Mouse (Mus musculus): ENCODE data around the gene Grb14. TPM values are rescaled to one million over a fixed set of nuclear protein-coding genes. Genes with fewer than 3 reads are reported as not detected.

Grb14 gene
- polyA plus RNA-seq (2014; fragmentation: Nextera tagmentation; extraction: Ambion mirVana) = 15.7 and 16.8 TPM in 2 replicates

GRCm38 (mm10) chr2:65024887-65025286 is at the start of gene Grb14:
TSS of gene Grb14 (minus strand) at chr2:65024987.
- Histone ChIP-seq H3K27ac (ENCODE audit: low read length) (no peak within 1 kb of the TSS), H3K9me3 (ENCODE audit: control insufficient read depth, low read depth, low read length) (no peaks in the 10 kb centered on the region), H3K27me3 (ENCODE audit: control insufficient read depth, insufficient read depth, low read length) (no peaks in the 10 kb centered on the region), H3K4me3 (ENCODE audit: low read depth, low read length) (no peak within 1 kb of the TSS), H3K4me1 (ENCODE audit: control insufficient read depth, insufficient read depth, low read length) (peaks cover 4% of the 10 kb centered on the region; the same call in 1 of the 2 replicates), H3K4me2 (replicated peaks; ENCODE audit: low read depth, low read length) (no peak within 1 kb of the TSS), H3K9ac (replicated peaks; ENCODE audit: low read depth, low read length) (no peak within 1 kb of the TSS), H3K36me3 (ENCODE audit: control insufficient read depth, insufficient read depth, low read length) (no peaks in the 10 kb centered on the region)
- WGBS = 88% methylated on average over 1 of the region's 1 CpGs
- ATAC-seq (ENCODE audit: insufficient number of reproducible peaks, insufficient read depth, low FRiP score, low read depth) = no peak

- H3K27ac ChIP-seq (ENCODE audit: low read length) = no peak overlapping the region
- no peaks in the 10 kb centered on the region for H3K27me3 ChIP-seq (ENCODE audit: control insufficient read depth, insufficient read depth, low read length)
- H3K9ac ChIP-seq (replicated peaks; ENCODE audit: low read depth, low read length) = no peak overlapping the region
- 71% methylated on average over 3 of the region's 3 CpGs for WGBS
- no peak for ATAC-seq (ENCODE audit: insufficient number of reproducible peaks, insufficient read depth, low FRiP score, low read depth)
- no peaks in the 10 kb centered on the region for H3K4me1 ChIP-seq (ENCODE audit: control insufficient read depth, insufficient read depth, low read length)
- no peak overlapping the region for H3K4me3 ChIP-seq (ENCODE audit: low read depth, low read length)
- H3K4me2 ChIP-seq (replicated peaks; ENCODE audit: low read depth, low read length) = no peak overlapping the region
- no peaks in the 10 kb centered on the region for H3K36me3 ChIP-seq (ENCODE audit: control insufficient read depth, insufficient read depth, low read length)
- no peaks in the 10 kb centered on the region for H3K9me3 ChIP-seq (ENCODE audit: control insufficient read depth, low read depth, low read length)
Measured at GRCm38 (mm10) chr2:65072205-65072604, 47.4 kb upstream of the Grb14 start.

- H3K36me3 ChIP-seq (ENCODE audit: control insufficient read depth, insufficient read depth, low read length) = no peaks in the 10 kb centered on the region
- H3K4me3 ChIP-seq (ENCODE audit: low read depth, low read length) = no peak overlapping the region
- H3K9ac ChIP-seq (replicated peaks; ENCODE audit: low read depth, low read length) = no peak overlapping the region
- no peak overlapping the region for H3K4me2 ChIP-seq (replicated peaks; ENCODE audit: low read depth, low read length)
- no peaks in the 10 kb centered on the region for H3K9me3 ChIP-seq (ENCODE audit: control insufficient read depth, low read depth, low read length)
- H3K27me3 ChIP-seq (ENCODE audit: control insufficient read depth, insufficient read depth, low read length) = no peaks in the 10 kb centered on the region
- H3K27ac ChIP-seq (ENCODE audit: low read length) = no peak overlapping the region
- no peaks in the 10 kb centered on the region for H3K4me1 ChIP-seq (ENCODE audit: control insufficient read depth, insufficient read depth, low read length)
- ATAC-seq (ENCODE audit: insufficient number of reproducible peaks, insufficient read depth, low FRiP score, low read depth) = no peak
- WGBS = 86% methylated on average over 2 of the region's 2 CpGs
Measured at GRCm38 (mm10) chr2:65053764-65054163, 29.0 kb upstream of the Grb14 start.

GRCm38 (mm10) chr2:65052191-65053012 is 27.6 kb upstream of the Grb14 start:
- H3K9me3 ChIP-seq (ENCODE audit: control insufficient read depth, low read depth, low read length) = no peaks in the 10 kb centered on the region
- ATAC-seq (ENCODE audit: insufficient number of reproducible peaks, insufficient read depth, low FRiP score, low read depth) = no peak
- H3K9ac ChIP-seq (replicated peaks; ENCODE audit: low read depth, low read length) = no peak overlapping the region
- no peaks in the 10 kb centered on the region for H3K4me1 ChIP-seq (ENCODE audit: control insufficient read depth, insufficient read depth, low read length)
- 91% methylated on average over 6 of the region's 6 CpGs for WGBS
- H3K36me3 ChIP-seq (ENCODE audit: control insufficient read depth, insufficient read depth, low read length) = no peaks in the 10 kb centered on the region
- no peaks in the 10 kb centered on the region for H3K27me3 ChIP-seq (ENCODE audit: control insufficient read depth, insufficient read depth, low read length)
- H3K4me3 ChIP-seq (ENCODE audit: low read depth, low read length) = no peak overlapping the region
- no peak overlapping the region for H3K27ac ChIP-seq (ENCODE audit: low read length)
- no peak overlapping the region for H3K4me2 ChIP-seq (replicated peaks; ENCODE audit: low read depth, low read length)

GRCm38 (mm10) chr2:65050776-65051175 is 26.0 kb upstream of the Grb14 start:
- WGBS = 89% methylated on average over 3 of the region's 3 CpGs
- no peak for ATAC-seq (ENCODE audit: insufficient number of reproducible peaks, insufficient read depth, low FRiP score, low read depth)

GRCm38 (mm10) chr2:65048234-65049017 is 23.6 kb upstream of the Grb14 start:
- Histone ChIP-seq H3K4me2 (replicated peaks; ENCODE audit: low read depth, low read length) (no peak overlapping the region), H3K9me3 (ENCODE audit: control insufficient read depth, low read depth, low read length) (no peaks in the 10 kb centered on the region), H3K36me3 (ENCODE audit: control insufficient read depth, insufficient read depth, low read length) (no peaks in the 10 kb centered on the region), H3K27me3 (ENCODE audit: control insufficient read depth, insufficient read depth, low read length) (no peaks in the 10 kb centered on the region), H3K4me3 (ENCODE audit: low read depth, low read length) (no peak overlapping the region), H3K4me1 (ENCODE audit: control insufficient read depth, insufficient read depth, low read length) (no peaks in the 10 kb centered on the region), H3K27ac (ENCODE audit: low read length) (no peak overlapping the region), H3K9ac (replicated peaks; ENCODE audit: low read depth, low read length) (no peak overlapping the region)
- 60% methylated on average over 6 of the region's 6 CpGs for WGBS
- no peak for ATAC-seq (ENCODE audit: insufficient number of reproducible peaks, insufficient read depth, low FRiP score, low read depth)

More at GRCm38 (mm10) chr2:65050776-65051175, 26.0 kb upstream of the Grb14 start:
- H3K36me3 ChIP-seq (ENCODE audit: control insufficient read depth, insufficient read depth, low read length) = no peaks in the 10 kb centered on the region
- no peaks in the 10 kb centered on the region for H3K9me3 ChIP-seq (ENCODE audit: control insufficient read depth, low read depth, low read length)
- H3K4me2 ChIP-seq (replicated peaks; ENCODE audit: low read depth, low read length) = no peak overlapping the region
- no peak overlapping the region for H3K4me3 ChIP-seq (ENCODE audit: low read depth, low read length)
- H3K4me1 ChIP-seq (ENCODE audit: control insufficient read depth, insufficient read depth, low read length) = no peaks in the 10 kb centered on the region
- H3K9ac ChIP-seq (replicated peaks; ENCODE audit: low read depth, low read length) = no peak overlapping the region
- no peak overlapping the region for H3K27ac ChIP-seq (ENCODE audit: low read length)
- no peaks in the 10 kb centered on the region for H3K27me3 ChIP-seq (ENCODE audit: control insufficient read depth, insufficient read depth, low read length)

- 38% methylated on average over 4 of the region's 4 CpGs for WGBS
- Histone ChIP-seq H3K27me3 (ENCODE audit: control insufficient read depth, insufficient read depth, low read length) (no peaks in the 10 kb centered on the region), H3K27ac (ENCODE audit: low read length) (no peak overlapping the region), H3K4me2 (replicated peaks; ENCODE audit: low read depth, low read length) (no peak overlapping the region), H3K4me1 (ENCODE audit: control insufficient read depth, insufficient read depth, low read length) (no peaks in the 10 kb centered on the region), H3K4me3 (ENCODE audit: low read depth, low read length) (no peak overlapping the region), H3K9me3 (ENCODE audit: control insufficient read depth, low read depth, low read length) (no peaks in the 10 kb centered on the region), H3K36me3 (ENCODE audit: control insufficient read depth, insufficient read depth, low read length) (no peaks in the 10 kb centered on the region), H3K9ac (replicated peaks; ENCODE audit: low read depth, low read length) (no peak overlapping the region)
- ATAC-seq (ENCODE audit: insufficient number of reproducible peaks, insufficient read depth, low FRiP score, low read depth) = no peak
Measured at GRCm38 (mm10) chr2:65038164-65038563, 13.4 kb upstream of the Grb14 start.

- Histone ChIP-seq H3K4me2 (replicated peaks; ENCODE audit: low read depth, low read length) (no peak overlapping the region), H3K9me3 (ENCODE audit: control insufficient read depth, low read depth, low read length) (no peaks in the 10 kb centered on the region), H3K36me3 (ENCODE audit: control insufficient read depth, insufficient read depth, low read length) (no peaks in the 10 kb centered on the region), H3K4me3 (ENCODE audit: low read depth, low read length) (no peak overlapping the region), H3K27me3 (ENCODE audit: control insufficient read depth, insufficient read depth, low read length) (no peaks in the 10 kb centered on the region), H3K9ac (replicated peaks; ENCODE audit: low read depth, low read length) (no peak overlapping the region), H3K4me1 (ENCODE audit: control insufficient read depth, insufficient read depth, low read length) (no peaks in the 10 kb centered on the region), H3K27ac (ENCODE audit: low read length) (no peak overlapping the region)
- no peak for ATAC-seq (ENCODE audit: insufficient number of reproducible peaks, insufficient read depth, low FRiP score, low read depth)
- WGBS = 48% methylated on average over 8 of the region's 8 CpGs
Measured at GRCm38 (mm10) chr2:65037546-65037945, 12.8 kb upstream of the Grb14 start.
